Mouse (Mus musculus) thymus, postnatal 0 days (tissue): Measurements from ENCODE around the gene Mettl9. TPM values are rescaled to one million over a fixed set of nuclear protein-coding genes. Genes with fewer than 3 reads are reported as not detected.

Experiments
- DNase-seq: peaks from one replicate; pipeline ENCODE4 v3.0.0-alpha.2; 2015; ENCODE audit warnings: low spot score
- polyA plus RNA-seq: library from polyadenylated mRNA; unstranded; fragments of >200 nt; fragmentation: Nextera tagmentation; extraction: Ambion mirVana; gene quantifications from 2 replicates; pipeline ENCODE4 v1.2.1, GENCODE M21; 2015

Gene Mettl9
- polyA plus RNA-seq, 1 experiment from 2014 or later, result 93.3 TPM

GRCm38 (mm10) chr7:121098614-121099389 lies 64.6 kb downstream of the Mettl9 start:
- DNase-seq, result no peak

GRCm38 (mm10) chr7:121107851-121108250 lies 73.6 kb downstream of the Mettl9 start:
- no peak for DNase-seq

- no peak for DNase-seq
Measured at GRCm38 (mm10) chr7:121111321-121111720, 77.1 kb downstream of the Mettl9 start.

GRCm38 (mm10) chr7:121111762-121112161 lies 77.5 kb downstream of the Mettl9 start:
- DNase-seq, result no peak

GRCm38 (mm10) chr7:121120143-121120818 lies 86.0 kb downstream of the Mettl9 start:
- DNase-seq, result peak; percentile 63

Other genes starting within 250 kb of the Mettl9 start
- not detected in 2 replicates for gene Gm5737, start 222.1 kb upstream of the Mettl9 start, polyA plus RNA-seq
- 28.2 and 30.5 TPM in 2 replicates for gene Eef2k, start 191.6 kb upstream of the Mettl9 start, polyA plus RNA-seq
- gene Polr3e, start 116.7 kb upstream of the Mettl9 start, polyA plus RNA-seq, result 26.4 and 27.1 TPM in 2 replicates
- gene Cdr2, start 52.1 kb upstream of the Mettl9 start, polyA plus RNA-seq, result 2.9 and 3.2 TPM in 2 replicates
- 0.12 and 0.49 TPM in 2 replicates for gene Mfsd13b, start 51.9 kb upstream of the Mettl9 start, polyA plus RNA-seq
- 2.5 and 2.9 TPM in 2 replicates for gene Igsf6, start 40.1 kb downstream of the Mettl9 start, polyA plus RNA-seq
- 0.18 and 0.48 TPM in 2 replicates for gene Otoa, start 47.2 kb downstream of the Mettl9 start, polyA plus RNA-seq